In genomic region chr7:136894106-136894986, GRCm38 (mm10) we compare ENCODE assay signal across 8 mouse cellular contexts. TPM values are rescaled to one million over a fixed set of nuclear protein-coding genes. Genes with fewer than 3 reads are reported as not detected.
A peak's percentile ranks its signal among the peaks of the same experiment; 100 is the strongest.
DNase-seq lines count a peak whose midpoint lies in the region; ATAC-seq and TF ChIP-seq lines count a peak whose summit lies in the region.

Gene Mgmt (plus strand): TSS chr7:136894614.

- 11% methylated on average over 33 of the region's 33 CpGs for WGBS in heart, embryonic 10.5 days
- 11% methylated on average over 33 of the region's 33 CpGs for whole genome bisulfite sequencing in kidney, embryonic 14.5 days
- WGBS in limb, embryonic 14.5 days: 10% methylated on average over 33 of the region's 33 CpGs
- whole genome bisulfite sequencing in midbrain, embryonic 16.5 days: 12% methylated on average over 33 of the region's 33 CpGs
- 12% methylated on average over 32 of the region's 33 CpGs for WGBS in spleen, adult 2 months

- peak within 1 kb of the TSS; percentile 88 for H3K27ac ChIP-seq in heart, embryonic 10.5 days
- H3K27ac ChIP-seq in kidney, embryonic 14.5 days (ENCODE audit: low read depth, low read length): 0 out of 2 replicates have a peak within 1 kb of the TSS, but pooled peaks have one; percentile 5
- H3K27ac ChIP-seq in limb, embryonic 14.5 days (replicated peaks; ENCODE audit: low read depth, low read length): peak within 1 kb of the TSS; percentile 62
- no peak within 1 kb of the TSS for H3K27ac ChIP-seq in midbrain, embryonic 16.5 days (ENCODE audit: low read length)
- peak within 1 kb of the TSS; percentile 41; the same call in 1 of the 2 replicates for H3K27ac ChIP-seq in spleen, adult 2 months (ENCODE audit: insufficient read depth, low read length)

- H3K4me3 ChIP-seq in erythroblast, embryonic 14.5 days (replicated peaks): peak within 1 kb of the TSS; percentile 55
- H3K4me3 ChIP-seq in heart, embryonic 10.5 days: peak within 1 kb of the TSS; percentile 59
- peak within 1 kb of the TSS; percentile 35 for H3K4me3 ChIP-seq in kidney, embryonic 14.5 days (ENCODE audit: low read length)
- peak within 1 kb of the TSS; percentile 38 for H3K4me3 ChIP-seq in limb, embryonic 14.5 days (replicated peaks; ENCODE audit: low read length)
- peak within 1 kb of the TSS; percentile 33 for H3K4me3 ChIP-seq in midbrain, embryonic 16.5 days (ENCODE audit: low read depth, low read length)
- H3K4me3 ChIP-seq in spleen, adult 2 months (ENCODE audit: extremely low read depth, insufficient read depth, insufficient read length): peak within 1 kb of the TSS; percentile 43; the same call in 1 of the 2 replicates

- peak within 1 kb of the TSS; percentile 63 for H3K9ac ChIP-seq in kidney, embryonic 14.5 days (ENCODE audit: low read depth, low read length)
- peak within 1 kb of the TSS; percentile 62 for H3K9ac ChIP-seq in limb, embryonic 14.5 days (ENCODE audit: low read depth, low read length, severe bottlenecking)
- peak within 1 kb of the TSS; percentile 52 for H3K9ac ChIP-seq in midbrain, embryonic 16.5 days (ENCODE audit: low read depth, low read length)

- ATAC-seq in kidney, embryonic 14.5 days (ENCODE audit: low FRiP score, low TSS enrichment): peak; percentile 100
- ATAC-seq in limb, embryonic 14.5 days (ENCODE audit: low FRiP score, low read depth): peak; percentile 99
- ATAC-seq in midbrain, embryonic 16.5 days: peak; percentile 95

- TF ChIP-seq CTCF in spleen, adult 2 months (IDR thresholded peaks at IDR 0.05; ENCODE audit: extremely low read depth, insufficient read depth, insufficient read length, insufficient replicate concordance): no peak

- H3K4me2 ChIP-seq in kidney, embryonic 14.5 days (replicated peaks; ENCODE audit: low read depth, low read length): peak within 1 kb of the TSS; percentile 54
- H3K4me2 ChIP-seq in limb, embryonic 14.5 days (replicated peaks; ENCODE audit: low read depth, low read length, severe bottlenecking): peak within 1 kb of the TSS; percentile 65
- peak within 1 kb of the TSS; percentile 62 for H3K4me2 ChIP-seq in midbrain, embryonic 16.5 days (ENCODE audit: low read length)

- TF ChIP-seq POLR2A in limb, embryonic 14.5 days (IDR thresholded peaks at IDR 0.05; ENCODE audit: borderline replicate concordance, extremely low read depth, insufficient read depth, insufficient read length): no peak
- TF ChIP-seq POLR2A in spleen, adult 2 months (IDR thresholded peaks at IDR 0.05; ENCODE audit: low read depth, low read length): no peak

- DNase-seq in 3T3-L1 (ENCODE audit: low read depth, low spot score): peak; percentile 96
- peak; percentile 39 for DNase-seq in brain, embryonic 18.5 days (ENCODE audit: low read depth, low spot score)
- peak; percentile 98 for DNase-seq in heart, embryonic 10.5 days (ENCODE audit: low spot score)
- DNase-seq in limb, embryonic 14.5 days (ENCODE audit: low spot score): peak; percentile 97
- peak; percentile 68 to 93 for DNase-seq in spleen, adult 2 months (ENCODE audit: low read depth in 1 of 2, low spot score in 2 of 2)

- H3K27me3 ChIP-seq in erythroblast, embryonic 14.5 days (ENCODE audit: control insufficient read depth): no peaks in the 10 kb centered on the region
- no peaks in the 10 kb centered on the region for H3K27me3 ChIP-seq in heart, embryonic 10.5 days (ENCODE audit: insufficient read depth, poor library complexity, severe bottlenecking)
- no peaks in the 10 kb centered on the region for H3K27me3 ChIP-seq in kidney, embryonic 14.5 days (ENCODE audit: control insufficient read depth, insufficient read depth, low read length)
- H3K27me3 ChIP-seq in limb, embryonic 14.5 days (ENCODE audit: control insufficient read depth, insufficient read depth, low read length): no peaks in the 10 kb centered on the region
- no peaks in the 10 kb centered on the region for H3K27me3 ChIP-seq in midbrain, embryonic 16.5 days (ENCODE audit: control insufficient read depth, insufficient read depth, low read depth, low read length)
- no peaks in the 10 kb centered on the region for H3K27me3 ChIP-seq in spleen, adult 2 months (ENCODE audit: control insufficient read depth, insufficient read depth, low read length)

- no peaks in the 10 kb centered on the region for H3K36me3 ChIP-seq in erythroblast, embryonic 14.5 days (ENCODE audit: control insufficient read depth)
- no peaks in the 10 kb centered on the region for H3K36me3 ChIP-seq in heart, embryonic 10.5 days
- no peaks in the 10 kb centered on the region for H3K36me3 ChIP-seq in kidney, embryonic 14.5 days (ENCODE audit: control insufficient read depth, insufficient read depth, low read length)
- H3K36me3 ChIP-seq in limb, embryonic 14.5 days (ENCODE audit: control insufficient read depth, insufficient read depth, low read length): no peaks in the 10 kb centered on the region
- H3K36me3 ChIP-seq in midbrain, embryonic 16.5 days (ENCODE audit: control insufficient read depth, insufficient read depth, low read length): no peaks in the 10 kb centered on the region
- H3K36me3 ChIP-seq in spleen, adult 2 months (ENCODE audit: control insufficient read depth, insufficient read depth, low read length): no peaks in the 10 kb centered on the region

- peaks cover 19% of the 10 kb centered on the region for H3K4me1 ChIP-seq in erythroblast, embryonic 14.5 days (ENCODE audit: control insufficient read depth)
- peaks cover 40% of the 10 kb centered on the region for H3K4me1 ChIP-seq in heart, embryonic 10.5 days
- H3K4me1 ChIP-seq in kidney, embryonic 14.5 days (ENCODE audit: control insufficient read depth, insufficient read depth, low read length): peaks cover 3% of the 10 kb centered on the region; the same call in 1 of the 2 replicates
- peaks cover 10% of the 10 kb centered on the region for H3K4me1 ChIP-seq in limb, embryonic 14.5 days (ENCODE audit: control insufficient read depth, insufficient read depth, low read length)
- no peaks in the 10 kb centered on the region for H3K4me1 ChIP-seq in midbrain, embryonic 16.5 days (ENCODE audit: control insufficient read depth, insufficient read depth, low read length)
- H3K4me1 ChIP-seq in spleen, adult 2 months (ENCODE audit: control insufficient read depth, insufficient read depth, insufficient read length): peaks cover 8% of the 10 kb centered on the region; the same call in 1 of the 2 replicates

- no peaks in the 10 kb centered on the region for H3K9me3 ChIP-seq in erythroblast, embryonic 14.5 days (ENCODE audit: control insufficient read depth, low read length)
- no peaks in the 10 kb centered on the region for H3K9me3 ChIP-seq in heart, embryonic 10.5 days
- no peaks in the 10 kb centered on the region for H3K9me3 ChIP-seq in kidney, embryonic 14.5 days (ENCODE audit: control insufficient read depth, low read length)
- no peaks in the 10 kb centered on the region for H3K9me3 ChIP-seq in limb, embryonic 14.5 days (ENCODE audit: control insufficient read depth, low read length)
- H3K9me3 ChIP-seq in midbrain, embryonic 16.5 days (replicated peaks; ENCODE audit: control insufficient read depth, low read length, poor library complexity, severe bottlenecking): no peaks in the 10 kb centered on the region

RNA-seq across cellular contexts. Expression of gene Mgmt, which starts in this region (rescaled TPM):
- 0.06 and 0.07 TPM in 2 replicates for polyA plus RNA-seq in erythroblast, embryonic 14.5 days (2012)
- polyA plus RNA-seq in heart, embryonic 10.5 days (2016; fragmentation: Nextera tagmentation; extraction: Ambion mirVana): 5.7 and 6.1 TPM in 2 replicates
- 5.8 and 6.4 TPM in 2 replicates for polyA plus RNA-seq in kidney, embryonic 14.5 days (2014; fragmentation: Nextera tagmentation; extraction: Ambion mirVana)
- polyA plus RNA-seq in limb, embryonic 14.5 days (2012; rRNA removed): 3.3 and 3.5 TPM in 2 replicates
- 6.6 and 8.2 TPM in 2 replicates for polyA plus RNA-seq in limb, embryonic 14.5 days (2014; fragmentation: Nextera tagmentation; extraction: Ambion mirVana)
- polyA plus RNA-seq in midbrain, embryonic 16.5 days (2015; fragmentation: Nextera tagmentation; extraction: Ambion mirVana): 0.85 and 0.98 TPM in 2 replicates
- 1.6 and 1.7 TPM in 2 replicates for polyA plus RNA-seq in spleen, adult 2 months (2012; rRNA removed)

Comparison
In these comparisons a context has a peak if more than half of its experiments do, and no peak if none do; other contexts are left out.
1. Peak in ATAC-seq, H3K4me3 ChIP-seq, H3K9ac ChIP-seq and H3K4me2 ChIP-seq in midbrain, embryonic 16.5 days; RNA of the gene not detected or under 1 TPM.
2. DNase-seq: peak in every context shown above with its lines; median percentile 98 in heart, embryonic 10.5 days; 97 in limb, embryonic 14.5 days; 96 in 3T3-L1; 80 in spleen, adult 2 months; 39 in brain, embryonic 18.5 days.